Mouse (Mus musculus): ENCODE data around the gene Abca5.
A peak's percentile ranks its signal among the peaks of the same experiment; 100 is the strongest.

Abca5 gene

DNA sequence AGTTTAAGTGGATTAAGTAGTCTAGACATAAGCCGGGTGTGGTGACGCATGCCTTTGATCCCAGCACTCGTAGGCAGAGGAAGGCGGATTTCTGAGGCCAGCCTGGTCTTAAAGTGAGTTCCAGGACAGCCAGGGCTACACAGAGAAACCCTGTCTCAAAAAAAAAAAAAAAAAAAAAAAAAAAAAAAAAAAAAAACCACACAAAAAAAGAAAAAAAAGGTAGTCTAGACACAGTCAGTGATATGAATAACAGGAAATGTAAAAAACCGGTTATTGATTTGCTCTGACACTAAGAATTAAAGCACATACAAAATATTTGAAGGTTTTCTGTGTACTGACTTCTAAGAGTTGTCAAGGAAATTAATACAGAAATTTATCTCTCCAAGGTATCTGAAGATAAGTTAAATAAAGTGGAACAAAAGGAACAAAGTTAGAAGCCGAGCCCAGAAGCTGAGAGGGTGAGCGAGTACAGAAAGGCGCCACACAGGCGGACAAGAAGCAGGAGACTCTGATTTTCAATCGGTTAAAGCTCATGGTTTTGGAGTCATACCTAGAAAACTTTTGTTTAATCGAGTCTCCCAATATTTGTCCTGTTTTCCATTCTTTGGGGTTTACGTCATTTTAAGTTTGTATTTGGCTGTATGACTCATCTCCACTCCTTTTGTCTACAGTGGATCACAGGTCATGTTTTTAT, 30.9 kb downstream of the Abca5 start:
- no peak for ATAC-seq (ENCODE audit: insufficient number of reproducible peaks, low FRiP score, low TSS enrichment)

DNA sequence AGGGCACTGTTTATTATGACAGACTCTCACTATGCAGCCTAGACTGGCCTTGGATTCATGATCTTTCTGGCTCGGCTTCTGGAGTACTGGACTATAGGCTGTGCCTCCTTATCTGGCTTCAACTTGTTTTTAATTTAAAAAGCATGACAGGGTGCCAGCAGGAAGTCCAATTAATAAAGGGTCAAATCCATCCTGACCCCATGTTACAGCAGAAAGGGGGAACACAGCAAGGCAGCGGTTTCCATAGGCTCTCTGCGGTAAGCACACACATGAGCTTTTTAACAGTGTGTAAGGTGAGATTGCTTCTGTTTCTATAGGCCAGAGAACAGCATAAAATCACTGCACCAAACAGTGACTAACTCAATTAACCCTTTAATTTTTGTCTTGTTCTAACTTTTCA, 34.1 kb downstream of the Abca5 start:
- no peak for ATAC-seq (ENCODE audit: insufficient number of reproducible peaks, low FRiP score, low TSS enrichment)

DNA sequence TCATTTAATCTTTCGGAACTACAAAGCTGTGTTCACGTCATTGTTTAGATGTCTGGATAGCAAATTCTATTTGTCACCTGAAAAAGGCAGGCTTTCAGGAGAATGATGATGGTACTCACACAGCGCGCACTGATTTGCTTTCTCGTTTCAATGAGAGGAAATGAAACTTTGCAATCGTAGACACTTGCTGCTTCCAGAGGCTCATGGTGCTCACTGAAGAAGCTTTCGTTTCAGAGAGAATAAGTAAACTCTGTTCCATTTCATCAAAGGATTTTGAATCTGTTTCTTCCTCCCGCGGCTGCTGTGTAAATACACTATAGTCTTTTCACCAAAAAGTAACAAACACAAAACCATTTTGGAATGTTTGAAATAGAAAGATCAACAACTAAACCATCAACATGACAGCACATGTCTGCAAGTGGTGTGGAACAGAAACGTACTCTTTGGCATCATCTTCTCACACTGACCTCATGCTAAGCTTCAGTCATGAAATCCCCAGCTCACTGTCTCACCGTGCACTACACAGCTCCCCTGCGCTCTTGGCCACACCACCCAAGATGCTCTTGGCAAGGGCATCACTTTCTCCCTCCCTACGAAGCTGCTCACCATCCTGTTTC, 39.5 kb downstream of the Abca5 start:
- no peak for ATAC-seq (ENCODE audit: insufficient number of reproducible peaks, low FRiP score, low TSS enrichment)

DNA sequence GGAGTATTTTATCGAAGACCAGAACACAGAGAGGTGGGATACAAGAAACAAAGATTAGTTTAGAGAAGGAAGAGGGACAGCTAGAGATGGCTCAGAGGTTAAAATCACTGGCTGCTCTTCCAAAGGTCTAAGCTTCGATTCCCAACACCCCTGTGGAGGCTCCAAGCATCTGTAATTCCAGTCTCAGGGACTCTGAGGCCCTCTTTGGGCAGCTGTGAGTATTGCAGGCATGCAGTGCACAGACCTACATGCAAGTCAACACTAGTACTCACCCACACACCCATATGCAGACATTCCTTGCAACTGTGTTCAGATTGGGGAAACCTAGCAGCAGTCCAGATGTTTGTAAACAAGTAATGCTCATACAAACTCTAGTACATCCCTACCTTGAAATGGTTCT, 46.9 kb downstream of the Abca5 start:
- ATAC-seq (ENCODE audit: insufficient number of reproducible peaks, low FRiP score, low TSS enrichment): no peak

DNA sequence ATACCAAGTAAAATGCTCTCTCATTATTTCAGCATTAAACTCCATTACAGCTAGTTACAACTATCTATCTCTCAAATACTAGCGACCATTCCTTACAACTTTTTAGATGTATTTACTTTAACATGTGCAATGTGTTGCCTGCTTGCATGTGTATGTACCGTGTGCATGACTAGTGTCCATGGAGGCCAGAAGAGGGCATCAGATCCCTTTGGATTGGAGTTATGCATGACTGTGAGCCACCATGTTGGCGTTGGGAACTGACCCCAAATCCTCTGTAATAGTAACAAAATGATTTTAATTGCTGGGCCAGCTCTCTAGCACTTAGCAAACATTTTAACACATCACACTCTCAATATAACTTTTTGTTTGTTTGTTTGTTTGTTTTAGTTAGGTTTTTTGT, 49.1 kb downstream of the Abca5 start:
- no peak for ATAC-seq (ENCODE audit: insufficient number of reproducible peaks, low FRiP score, low TSS enrichment)

DNA sequence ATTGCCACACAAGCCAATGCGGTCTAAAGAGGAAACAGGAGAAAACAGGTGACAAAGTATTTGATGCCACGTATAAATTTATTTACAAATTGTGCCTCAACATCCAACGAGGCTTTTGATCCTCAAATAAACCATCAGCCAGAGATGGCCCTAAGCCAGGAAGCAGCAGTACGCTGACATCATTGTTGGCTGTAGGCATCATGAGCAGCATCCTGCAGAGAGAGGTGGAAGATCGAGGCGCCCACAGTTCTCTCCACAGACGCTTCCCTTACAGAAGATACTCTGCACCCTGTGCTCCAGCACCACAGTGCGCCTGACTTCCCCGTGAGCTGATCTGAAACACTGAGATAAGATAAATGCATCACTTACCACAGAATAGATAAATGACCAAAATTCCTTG, 49.8 kb downstream of the Abca5 start:
- peak; percentile 75; the same call in 1 of the 2 replicates for ATAC-seq (ENCODE audit: insufficient number of reproducible peaks, low FRiP score, low TSS enrichment)

DNA sequence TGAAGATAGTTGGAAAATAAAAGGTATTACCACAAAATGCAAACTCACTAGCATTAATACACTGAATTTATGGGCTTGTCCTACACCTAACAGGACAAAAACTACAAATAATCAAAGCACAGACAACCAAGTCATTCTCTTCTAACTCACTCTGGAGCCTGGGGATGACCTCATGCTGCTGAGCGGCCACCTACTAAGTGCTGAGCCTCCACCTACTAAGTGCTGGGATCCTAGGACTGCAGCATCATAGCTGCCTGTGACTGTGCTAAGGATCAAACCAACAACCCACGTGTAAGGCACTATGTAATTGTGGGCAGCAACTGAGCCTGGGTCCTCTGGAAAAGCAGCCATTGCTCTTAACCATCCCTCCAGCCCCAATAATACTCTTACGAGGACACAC, 51.2 kb downstream of the Abca5 start:
- no peak for ATAC-seq (ENCODE audit: insufficient number of reproducible peaks, low FRiP score, low TSS enrichment)

DNA sequence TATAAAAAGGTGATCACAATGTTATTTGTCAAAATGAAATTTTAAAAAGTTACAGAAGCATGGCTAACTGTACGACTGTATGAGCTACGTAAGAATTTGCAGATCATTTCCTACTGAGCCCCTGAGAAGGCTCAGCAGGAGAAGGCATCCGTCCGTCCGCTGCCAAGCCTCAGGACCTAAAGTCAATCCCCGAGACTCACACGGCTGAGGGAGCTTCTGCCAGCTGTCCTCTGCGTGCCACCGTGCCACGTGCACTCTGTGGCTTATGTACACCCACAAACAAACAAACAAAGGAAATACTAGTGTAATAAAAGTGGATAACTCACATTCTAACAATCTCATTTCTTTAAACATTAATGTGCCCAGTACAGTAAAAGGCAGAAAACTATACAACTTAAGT, 52.7 kb downstream of the Abca5 start:
- ATAC-seq (ENCODE audit: insufficient number of reproducible peaks, low FRiP score, low TSS enrichment): no peak

DNA sequence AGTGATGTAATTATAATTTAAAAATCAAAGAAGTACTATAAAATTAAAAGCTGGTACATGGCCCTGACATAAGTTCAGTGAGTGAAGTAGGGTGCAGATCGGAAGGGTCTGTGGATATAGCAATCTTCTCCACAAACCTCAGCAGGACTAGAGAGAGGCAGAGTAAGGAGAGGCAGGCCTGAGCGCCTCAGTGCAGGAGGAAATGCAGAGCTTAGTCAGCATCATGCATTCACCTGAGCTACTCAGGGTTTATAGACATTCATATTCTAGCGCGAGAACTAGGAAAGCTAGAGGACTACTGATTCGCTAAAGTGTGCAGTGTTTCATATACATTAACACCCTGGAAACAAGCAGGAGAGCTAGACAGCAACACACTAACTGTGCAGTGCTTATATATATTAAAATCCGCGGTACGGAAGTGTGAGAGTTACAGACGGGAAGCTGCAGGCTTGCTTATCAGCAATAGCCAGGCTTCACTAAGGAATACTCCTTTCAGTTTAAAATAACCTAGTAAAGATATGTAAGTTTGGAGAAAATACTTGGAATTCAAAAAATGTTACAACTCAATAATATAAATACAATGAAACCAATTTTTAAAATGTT, 53.2 kb downstream of the Abca5 start:
- ATAC-seq (ENCODE audit: insufficient number of reproducible peaks, low FRiP score, low TSS enrichment): no peak

DNA sequence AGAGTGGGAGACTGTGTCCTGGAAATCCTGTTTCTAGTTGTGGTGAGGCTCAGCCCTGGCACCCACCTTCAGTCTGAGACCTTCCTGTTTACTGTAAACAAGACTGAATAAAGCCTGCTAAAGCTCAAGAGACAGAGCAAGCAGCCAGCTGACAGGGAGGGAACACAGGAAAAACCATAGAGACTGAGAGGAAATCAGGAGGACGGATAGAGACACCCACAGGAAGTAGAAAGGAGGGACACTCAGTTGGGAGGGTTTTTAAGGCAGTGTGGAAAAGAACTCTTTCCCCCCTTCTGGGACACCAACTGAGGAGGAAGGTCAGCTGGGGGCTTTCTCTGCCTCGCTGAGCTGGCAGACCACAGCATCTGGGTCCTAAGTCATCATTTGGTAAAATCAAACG, 62.7 kb downstream of the Abca5 start:
- no peak for ATAC-seq (ENCODE audit: insufficient number of reproducible peaks, low FRiP score, low TSS enrichment)

DNA sequence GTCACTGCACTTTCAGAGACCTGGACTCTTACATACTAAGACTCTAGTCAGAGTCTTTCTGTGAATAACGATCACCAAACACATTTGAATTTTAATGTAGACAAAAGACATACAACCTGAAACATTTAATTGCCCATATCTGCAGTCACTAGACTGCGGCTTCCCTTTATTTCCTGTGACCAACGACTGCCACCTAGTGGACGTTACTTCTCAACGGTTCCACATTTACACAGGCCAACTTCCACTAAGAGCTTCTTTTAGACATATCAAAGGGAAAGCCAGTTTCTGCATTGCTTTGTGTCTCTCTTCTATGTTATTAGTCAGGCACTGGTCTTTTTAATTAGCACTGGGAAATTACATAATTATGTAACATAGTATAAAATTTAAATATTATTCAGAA, 65.8 kb downstream of the Abca5 start:
- no peak; the same call in 1 of the 2 replicates for ATAC-seq (ENCODE audit: insufficient number of reproducible peaks, low FRiP score, low TSS enrichment)

DNA sequence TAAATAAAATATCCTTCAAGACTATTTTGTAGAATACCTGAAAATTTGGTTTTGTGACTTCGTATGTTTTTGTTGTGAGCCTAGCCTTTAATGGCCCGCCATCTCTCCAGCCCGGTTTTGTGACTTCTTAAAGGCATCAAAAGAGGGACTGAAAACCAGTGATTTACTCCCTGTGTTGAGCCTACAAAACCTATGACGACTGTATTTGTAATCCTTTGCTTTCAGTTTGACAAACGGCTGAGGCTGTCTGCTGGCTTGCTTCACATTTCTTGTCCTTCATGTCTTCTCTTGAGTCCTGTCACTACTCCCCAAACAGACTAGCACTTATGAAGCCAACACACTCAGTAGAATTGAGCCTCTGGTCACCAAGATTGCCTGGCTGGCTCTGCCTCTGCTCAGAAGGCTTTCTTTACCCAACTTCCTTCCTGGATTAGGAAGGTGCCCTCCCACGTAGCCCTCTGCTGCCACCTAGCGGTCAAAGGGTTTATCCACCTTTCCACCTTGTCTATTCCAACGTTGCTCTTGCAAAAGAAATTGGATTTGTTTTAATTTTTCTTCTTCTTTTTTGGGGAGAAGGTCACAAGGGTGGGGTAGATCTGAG, 69.2 kb downstream of the Abca5 start:
- 0 out of 2 replicates have a peak, but pooled peaks have one; percentile 61 for ATAC-seq (ENCODE audit: insufficient number of reproducible peaks, low FRiP score, low TSS enrichment)

DNA sequence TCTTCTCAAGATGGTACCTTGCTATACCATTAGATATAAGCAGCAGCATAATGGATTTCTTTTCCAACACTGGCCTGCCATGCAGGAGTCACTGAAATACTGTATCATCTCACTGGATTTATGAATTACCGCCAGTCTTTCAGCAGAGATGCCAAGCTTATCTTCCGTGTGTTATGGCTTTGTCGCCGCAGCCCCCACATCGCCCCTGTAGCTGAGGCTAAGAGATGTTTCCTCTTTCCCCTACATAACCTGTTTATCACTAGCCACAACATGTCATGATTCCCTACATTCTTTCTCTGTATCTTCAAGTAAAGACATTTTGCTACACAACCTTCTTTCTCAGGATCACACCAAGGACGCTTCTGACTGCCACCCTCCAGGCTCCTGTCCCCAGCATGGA, 70.3 kb downstream of the Abca5 start:
- ATAC-seq (ENCODE audit: insufficient number of reproducible peaks, low FRiP score, low TSS enrichment): no peak

DNA sequence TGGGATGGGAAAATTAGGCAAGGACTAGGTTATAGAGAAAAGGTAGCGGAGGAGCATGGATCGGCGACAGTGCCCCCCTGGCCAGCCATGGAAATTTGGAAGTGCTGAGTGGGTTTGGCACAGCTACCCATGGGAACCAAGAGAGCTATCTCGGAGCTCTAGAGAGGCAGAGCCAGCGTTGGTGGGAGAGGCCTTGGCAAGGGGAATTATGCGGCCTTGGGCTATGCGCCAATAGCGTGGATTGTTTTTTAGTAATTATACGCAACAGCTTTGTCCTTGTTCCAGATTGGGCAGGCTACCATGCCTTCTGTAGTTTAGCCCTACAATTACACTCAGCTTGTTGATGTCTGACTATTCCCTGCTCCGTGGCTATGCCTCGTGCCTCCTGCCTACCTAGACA, 70.8 kb downstream of the Abca5 start:
- ATAC-seq (ENCODE audit: insufficient number of reproducible peaks, low FRiP score, low TSS enrichment): no peak

DNA sequence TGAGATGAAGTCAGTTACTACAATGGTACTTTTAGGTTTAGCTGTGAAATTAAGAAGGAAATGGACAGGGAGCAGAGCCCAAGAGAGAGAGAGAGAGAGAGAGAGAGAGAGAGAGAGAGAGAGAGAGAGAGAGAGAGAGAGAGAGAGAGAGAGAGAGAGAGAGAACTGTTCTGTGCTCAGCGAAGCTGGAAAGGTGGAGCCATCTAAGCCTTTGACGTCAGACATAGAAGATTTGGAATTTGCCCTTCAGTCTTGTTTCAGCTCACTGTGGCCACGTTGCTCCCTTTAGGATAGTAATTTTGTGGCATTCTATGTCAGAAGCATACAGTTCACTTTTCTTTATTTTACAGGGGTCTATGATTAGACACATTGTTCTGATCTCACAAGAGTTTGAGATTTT, 75.6 kb downstream of the Abca5 start:
- ATAC-seq (ENCODE audit: insufficient number of reproducible peaks, low FRiP score, low TSS enrichment): no peak

DNA sequence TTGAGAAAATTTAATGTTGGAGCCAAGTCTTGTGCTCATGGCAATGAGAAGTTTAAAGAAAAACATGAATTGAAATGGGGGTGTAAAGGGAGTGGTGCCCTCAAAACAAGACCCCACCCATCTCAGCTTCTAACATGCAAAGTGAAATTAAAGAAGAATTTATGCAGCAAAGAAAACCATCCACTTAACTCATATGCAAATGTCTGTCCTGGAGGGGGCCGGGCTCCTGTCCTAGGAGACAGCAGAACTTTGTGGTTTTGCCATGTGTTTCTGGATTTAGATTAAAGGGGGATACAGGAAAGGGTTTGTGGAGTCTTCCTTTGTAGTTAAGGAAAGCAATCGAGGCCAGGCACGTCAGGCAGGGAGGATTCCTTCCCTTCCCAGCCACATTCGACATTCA, 79.6 kb downstream of the Abca5 start:
- no peak for ATAC-seq (ENCODE audit: insufficient number of reproducible peaks, low FRiP score, low TSS enrichment)

DNA sequence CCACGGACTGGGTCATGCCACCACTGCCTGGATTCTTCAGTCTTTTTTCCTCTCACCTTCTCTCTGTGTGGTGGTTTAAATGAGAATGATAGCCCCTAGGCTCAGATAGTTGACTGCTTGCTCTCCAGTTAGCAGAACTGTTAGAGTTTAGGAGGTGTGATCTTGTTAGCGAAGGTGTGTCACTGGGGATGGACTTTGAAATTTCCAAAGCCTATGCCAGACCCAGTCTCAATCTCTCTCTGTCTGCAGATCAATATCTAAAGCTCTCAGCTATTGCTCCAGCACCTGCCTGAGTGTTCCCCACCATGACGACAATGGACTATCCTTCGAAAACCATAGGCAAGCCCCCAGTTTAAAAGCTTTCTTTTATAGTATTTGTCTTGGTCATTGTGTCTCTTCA, 80.5 kb downstream of the Abca5 start:
- ATAC-seq (ENCODE audit: insufficient number of reproducible peaks, low FRiP score, low TSS enrichment): no peak

DNA sequence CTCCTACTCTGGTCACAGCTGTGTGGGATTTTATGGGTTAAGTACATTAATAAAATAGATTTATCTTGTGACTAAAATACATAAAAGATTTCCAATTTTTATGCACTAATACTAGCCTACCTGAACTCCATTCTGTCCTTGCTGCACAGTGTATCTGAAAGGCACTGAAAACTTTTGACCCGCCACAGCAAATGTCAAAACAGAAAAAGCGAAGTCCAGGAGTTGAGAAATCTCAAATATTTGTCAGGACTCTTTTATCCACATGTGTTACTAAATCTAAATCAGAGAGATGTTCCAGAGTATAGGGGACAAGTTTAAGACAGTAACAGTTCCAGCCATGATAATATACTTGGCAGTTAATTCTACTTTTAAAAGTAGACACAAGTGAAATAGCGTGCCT, 85.3 kb downstream of the Abca5 start:
- ATAC-seq (ENCODE audit: insufficient number of reproducible peaks, low FRiP score, low TSS enrichment): no peak

DNA sequence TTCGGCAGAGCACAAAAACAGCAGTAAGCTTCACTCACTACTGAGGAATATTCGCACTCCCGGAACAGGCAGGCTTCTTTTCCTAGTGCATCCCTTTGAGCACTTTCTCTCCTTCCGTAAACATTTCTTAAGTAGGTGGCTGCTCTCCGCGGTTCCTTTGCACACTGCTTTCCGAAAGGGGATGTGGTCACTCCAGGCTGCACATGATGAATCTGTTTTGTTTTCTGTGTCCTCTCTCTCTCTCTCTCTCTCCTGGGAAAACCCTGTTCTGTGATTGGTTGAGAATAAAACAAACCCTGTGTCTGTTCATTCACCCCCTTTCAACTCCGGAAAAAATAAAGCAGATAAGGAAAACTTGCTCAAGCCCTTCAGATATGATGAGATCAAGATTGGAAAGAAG, 86.0 kb downstream of the Abca5 start, which contains the start of gene Abca6:
Gene Abca6 (minus strand): TSS at position 243 of the 400 bp plus-strand sequence.
- no peak for ATAC-seq (ENCODE audit: insufficient number of reproducible peaks, low FRiP score, low TSS enrichment)

DNA sequence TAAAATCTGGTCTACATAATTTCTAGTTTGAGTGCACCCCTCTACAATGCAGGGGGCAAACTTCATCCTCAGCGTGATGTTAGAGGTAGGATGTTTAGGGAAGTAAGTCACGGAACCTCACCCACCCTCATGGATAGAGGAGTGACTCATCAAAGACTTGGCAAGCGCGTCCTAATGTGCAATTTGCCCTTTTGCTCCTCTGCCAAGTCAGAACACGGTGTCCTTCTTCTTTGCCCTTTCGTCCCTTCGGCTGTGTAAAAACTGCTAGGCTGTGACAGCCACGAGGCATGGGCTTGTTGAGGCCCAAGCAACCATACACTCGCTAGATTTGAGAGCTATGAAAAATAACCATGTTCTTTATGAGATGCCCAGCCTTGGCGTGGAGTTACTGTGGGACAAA, 92.8 kb downstream of the Abca5 start:
- no peak for ATAC-seq (ENCODE audit: insufficient number of reproducible peaks, low FRiP score, low TSS enrichment)

DNA sequence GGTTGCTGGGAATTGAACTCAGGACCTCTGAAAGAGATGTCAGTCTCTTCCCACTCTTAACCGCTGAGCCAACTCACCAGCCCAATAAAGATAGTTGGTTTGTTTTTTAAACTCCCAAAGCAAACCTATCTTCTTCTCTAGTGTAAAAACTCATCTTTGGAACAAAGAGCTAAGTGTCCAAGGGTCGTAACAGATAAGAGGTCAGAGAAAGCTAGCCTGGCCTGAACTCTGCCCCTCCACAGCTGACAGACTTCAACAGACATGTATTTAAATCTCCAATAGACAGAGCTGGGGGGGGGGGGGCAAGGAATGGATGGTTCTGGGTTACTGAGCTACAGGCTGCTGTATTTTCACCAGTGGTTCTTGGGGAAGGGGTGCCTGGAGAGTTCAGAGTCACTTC, 100.0 kb downstream of the Abca5 start:
- ATAC-seq (ENCODE audit: insufficient number of reproducible peaks, low FRiP score, low TSS enrichment): no peak

DNA sequence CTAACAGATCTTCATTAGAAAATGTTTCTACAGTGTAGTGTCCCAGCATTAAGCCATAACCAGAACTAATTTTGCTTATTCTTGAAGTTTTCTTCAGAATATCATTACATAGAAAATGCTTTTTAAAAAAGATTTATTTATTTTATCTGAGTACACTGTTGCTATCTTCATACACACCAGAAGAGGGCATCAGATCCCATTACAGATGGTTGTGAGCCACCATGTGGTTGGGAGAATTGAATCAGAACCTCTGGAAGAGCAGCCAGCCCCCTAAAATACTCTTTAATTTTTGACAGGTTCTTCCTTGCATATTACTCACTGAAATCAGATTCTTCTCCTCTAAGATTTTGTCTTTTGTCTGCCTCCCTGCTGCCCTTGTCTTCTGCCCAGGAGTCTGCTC, 104.5 kb downstream of the Abca5 start:
- no peak for ATAC-seq (ENCODE audit: insufficient number of reproducible peaks, low FRiP score, low TSS enrichment)
